Mouse (Mus musculus) bone marrow, adult 2 months (tissue): ENCODE results near the gene Tgfbi.

Experiments
- CTCF ChIP-seq: fragments of 200-500 bp; IDR thresholded peaks from 2 replicates; pipeline ENCODE4 v1.5.1; 2011; ENCODE audit warnings: low read length, control low read depth; ENCODE audit not compliant: control insufficient read depth, insufficient read depth
- POLR2A ChIP-seq: fragments of 200-500 bp; IDR thresholded peaks from 2 replicates; pipeline ENCODE4 v1.6.1; 2011; ENCODE audit warnings: low read depth, mild to moderate bottlenecking, control low read depth, low read length, borderline replicate concordance; ENCODE audit not compliant: control insufficient read depth

DNA sequence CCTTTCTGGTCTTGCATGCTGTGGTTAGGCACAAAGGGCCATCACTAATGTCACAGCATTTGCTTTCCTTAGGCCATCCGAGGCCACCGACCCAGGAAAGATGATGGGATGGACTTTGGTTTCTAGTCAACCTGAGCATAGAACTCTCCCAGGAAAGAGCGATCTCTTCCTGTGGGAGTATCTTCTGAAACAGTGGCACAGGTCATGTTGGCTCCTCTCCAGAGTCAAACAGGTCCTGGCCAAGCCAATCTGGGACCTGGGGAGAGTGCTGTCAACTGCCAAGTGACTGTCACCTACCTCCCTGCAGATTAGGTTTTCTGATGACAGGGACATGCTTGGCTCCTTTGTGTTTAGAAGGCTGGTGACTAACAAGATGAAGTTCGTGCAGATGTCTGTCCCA is 20.8 kb downstream of the Tgfbi start:
- no peak for TF ChIP-seq CTCF
- no peak for TF ChIP-seq POLR2A
